Mouse (Mus musculus): ENCODE data around the gene Arxes2. TPM values are rescaled to one million over a fixed set of nuclear protein-coding genes. Genes with fewer than 3 reads are reported as not detected.

The Arxes2 gene
- polyA plus RNA-seq (2015; fragmentation: Nextera tagmentation; extraction: Ambion mirVana): 35.2 and 48.2 TPM in 2 replicates

DNA sequence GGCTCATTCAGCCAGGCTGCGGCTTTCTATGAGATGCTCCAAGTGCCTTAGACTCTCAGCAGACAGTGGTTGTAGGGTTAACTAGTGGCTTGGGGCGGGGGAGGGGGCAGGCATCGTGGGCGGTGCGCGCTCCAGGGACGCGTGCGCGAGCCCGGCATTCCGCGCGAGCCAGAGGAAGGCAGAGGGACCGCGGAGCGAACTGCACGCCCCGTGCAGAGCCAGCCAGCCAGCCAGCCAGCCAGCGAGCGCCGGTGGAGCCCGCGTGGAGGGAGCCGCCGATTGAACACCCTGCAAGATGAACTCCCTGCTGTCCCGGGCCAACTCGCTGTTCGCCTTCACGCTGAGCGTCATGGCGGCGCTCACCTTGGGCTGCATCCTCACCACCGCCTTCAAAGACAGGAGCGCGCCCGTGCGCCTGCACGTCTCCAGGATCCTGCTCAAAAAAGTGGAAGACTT lies at the start of gene Arxes2:
Gene Arxes2 (plus strand): TSS at position 161 of the 456 bp plus-strand sequence.

GRCm38 (mm10) chrX:136032799-136033763 lies 39.5 kb downstream of the Arxes2 start, which contains the start of gene Arxes1:
TSS of gene Arxes1 (plus strand) at chrX:136033367.

Other genes starting within 250 kb of the Arxes2 start
- gene Bhlhb9, start 196.2 kb upstream of the Arxes2 start, polyA plus RNA-seq (2015; fragmentation: Nextera tagmentation; extraction: Ambion mirVana): 19.4 and 24.6 TPM in 2 replicates
- gene Gprasp2, start 154.8 kb upstream of the Arxes2 start, polyA plus RNA-seq (2015; fragmentation: Nextera tagmentation; extraction: Ambion mirVana): 2.5 and 3.8 TPM in 2 replicates
- 13.2 and 17.6 TPM in 2 replicates for gene Arxes1, start 39.5 kb downstream of the Arxes2 start, polyA plus RNA-seq (2015; fragmentation: Nextera tagmentation; extraction: Ambion mirVana)
- gene Bex2, start 74.4 kb downstream of the Arxes2 start, polyA plus RNA-seq (2015; fragmentation: Nextera tagmentation; extraction: Ambion mirVana): 5.6 and 6.0 TPM in 2 replicates
- 0.05 and 0.11 TPM in 2 replicates for gene Nxf3, start 91.4 kb downstream of the Arxes2 start, polyA plus RNA-seq (2015; fragmentation: Nextera tagmentation; extraction: Ambion mirVana)
- gene Bex4, start 145.2 kb downstream of the Arxes2 start, polyA plus RNA-seq (2015; fragmentation: Nextera tagmentation; extraction: Ambion mirVana): 15.6 and 23.3 TPM in 2 replicates
- gene Tceal8, start 178.5 kb downstream of the Arxes2 start, polyA plus RNA-seq (2015; fragmentation: Nextera tagmentation; extraction: Ambion mirVana): 109 and 150 TPM in 2 replicates
- 3.3 and 3.8 TPM in 2 replicates for gene Tceal5, start 210.1 kb downstream of the Arxes2 start, polyA plus RNA-seq (2015; fragmentation: Nextera tagmentation; extraction: Ambion mirVana)
- 0.13 and 0.17 TPM in 2 replicates for gene Tceal7, start 221.0 kb downstream of the Arxes2 start, polyA plus RNA-seq (2015; fragmentation: Nextera tagmentation; extraction: Ambion mirVana)
- gene Bex1, start 221.7 kb downstream of the Arxes2 start, polyA plus RNA-seq (2015; fragmentation: Nextera tagmentation; extraction: Ambion mirVana): 9.6 and 14.0 TPM in 2 replicates